Mouse (Mus musculus): ENCODE measurements around the gene Elavl2. TPM values are rescaled to one million over a fixed set of nuclear protein-coding genes. Genes with fewer than 3 reads are reported as not detected.

Elavl2 gene
- total and polyA plus RNA-seq, 2 experiments = not detected

- H3K27me3 ChIP-seq (ENCODE audit: control insufficient read depth, insufficient read depth, low read length) = peaks cover 17% of the 10 kb centered on the region
- no peak overlapping the region for H3K27ac ChIP-seq (replicated peaks; ENCODE audit: insufficient read depth, low read depth, low read length)
- H3K36me3 ChIP-seq (ENCODE audit: control insufficient read depth, insufficient read depth, low read length) = no peaks in the 10 kb centered on the region
- DNase-seq (ENCODE audit: extremely low read depth, low read depth, low spot score) = peak; percentile 45
- peaks cover 8% of the 10 kb centered on the region for H3K4me1 ChIP-seq (ENCODE audit: control insufficient read depth, insufficient read depth, low read length)
- no peak overlapping the region for H3K4me3 ChIP-seq (ENCODE audit: insufficient read depth, low read depth, low read length)
- no peak overlapping the region for H3K9ac ChIP-seq (ENCODE audit: low read depth, low read length)
- TF ChIP-seq CTCF (IDR thresholded peaks at IDR 0.05; ENCODE audit: low read depth, low read length) (no peak), POLR2A (IDR thresholded peaks at IDR 0.05; ENCODE audit: extremely low read depth, insufficient read depth, low read length) (no peak)
- no peaks in the 10 kb centered on the region; the same call in 1 of the 2 replicates for H3K79me2 ChIP-seq (ENCODE audit: control insufficient read depth, insufficient read depth, low read length)
- WGBS = 2% methylated on average over 28 of the region's 28 CpGs
Observed at GRCm38 (mm10) chr4:91376317-91376910, 24.2 kb downstream of the Elavl2 start.

GRCm38 (mm10) chr4:91375372-91375687, 25.3 kb downstream of the Elavl2 start:
- WGBS = 7% methylated on average over 7 of the region's 7 CpGs
- peaks cover 21% of the 10 kb centered on the region for H3K27me3 ChIP-seq (ENCODE audit: control insufficient read depth, insufficient read depth, low read length)
- no peak for DNase-seq (ENCODE audit: extremely low read depth, low read depth, low spot score)
- no peaks in the 10 kb centered on the region; the same call in 1 of the 2 replicates for H3K79me2 ChIP-seq (ENCODE audit: control insufficient read depth, insufficient read depth, low read length)
- no peak overlapping the region for H3K4me3 ChIP-seq (ENCODE audit: insufficient read depth, low read depth, low read length)
- TF ChIP-seq POLR2A (IDR thresholded peaks at IDR 0.05; ENCODE audit: extremely low read depth, insufficient read depth, low read length) (no peak), CTCF (IDR thresholded peaks at IDR 0.05; ENCODE audit: low read depth, low read length) (no peak)
- H3K9ac ChIP-seq (ENCODE audit: low read depth, low read length) = no peak overlapping the region
- H3K27ac ChIP-seq (replicated peaks; ENCODE audit: insufficient read depth, low read depth, low read length) = no peak overlapping the region
- H3K4me1 ChIP-seq (ENCODE audit: control insufficient read depth, insufficient read depth, low read length) = peaks cover 8% of the 10 kb centered on the region
- H3K36me3 ChIP-seq (ENCODE audit: control insufficient read depth, insufficient read depth, low read length) = no peaks in the 10 kb centered on the region

- H3K9ac ChIP-seq (ENCODE audit: low read depth, low read length) = no peak overlapping the region
- 2% methylated on average over 46 of the region's 46 CpGs for WGBS
- no peaks in the 10 kb centered on the region for H3K36me3 ChIP-seq (ENCODE audit: control insufficient read depth, insufficient read depth, low read length)
- TF ChIP-seq POLR2A (IDR thresholded peaks at IDR 0.05; ENCODE audit: extremely low read depth, insufficient read depth, low read length) = no peak
- TF ChIP-seq CTCF (IDR thresholded peaks at IDR 0.05; ENCODE audit: low read depth, low read length) = no peak
- H3K27me3 ChIP-seq (ENCODE audit: control insufficient read depth, insufficient read depth, low read length) = peaks cover 21% of the 10 kb centered on the region
- H3K79me2 ChIP-seq (ENCODE audit: control insufficient read depth, insufficient read depth, low read length) = no peaks in the 10 kb centered on the region; the same call in 1 of the 2 replicates
- peaks cover 8% of the 10 kb centered on the region for H3K4me1 ChIP-seq (ENCODE audit: control insufficient read depth, insufficient read depth, low read length)
- H3K4me3 ChIP-seq (ENCODE audit: insufficient read depth, low read depth, low read length) = no peak overlapping the region
- H3K27ac ChIP-seq (replicated peaks; ENCODE audit: insufficient read depth, low read depth, low read length) = no peak overlapping the region
- DNase-seq (ENCODE audit: extremely low read depth, low read depth, low spot score) = no peak
Observed at GRCm38 (mm10) chr4:91374571-91375371, 25.8 kb downstream of the Elavl2 start.

GRCm38 (mm10) chr4:91372844-91373243, 27.7 kb downstream of the Elavl2 start:
- 13% methylated on average over 13 of the region's 13 CpGs for WGBS
- no peak for DNase-seq (ENCODE audit: extremely low read depth, low read depth, low spot score)
- H3K27ac ChIP-seq (replicated peaks; ENCODE audit: insufficient read depth, low read depth, low read length) = no peak overlapping the region
- peaks cover 8% of the 10 kb centered on the region for H3K4me1 ChIP-seq (ENCODE audit: control insufficient read depth, insufficient read depth, low read length)
- H3K4me3 ChIP-seq (ENCODE audit: insufficient read depth, low read depth, low read length) = no peak overlapping the region
- H3K79me2 ChIP-seq (ENCODE audit: control insufficient read depth, insufficient read depth, low read length) = no peaks in the 10 kb centered on the region; the same call in 1 of the 2 replicates
- no peak for TF ChIP-seq POLR2A (IDR thresholded peaks at IDR 0.05; ENCODE audit: extremely low read depth, insufficient read depth, low read length)
- no peak for TF ChIP-seq CTCF (IDR thresholded peaks at IDR 0.05; ENCODE audit: low read depth, low read length)
- H3K27me3 ChIP-seq (ENCODE audit: control insufficient read depth, insufficient read depth, low read length) = peaks cover 21% of the 10 kb centered on the region
- H3K36me3 ChIP-seq (ENCODE audit: control insufficient read depth, insufficient read depth, low read length) = no peaks in the 10 kb centered on the region
- no peak overlapping the region for H3K9ac ChIP-seq (ENCODE audit: low read depth, low read length)

GRCm38 (mm10) chr4:91371819-91372215, 28.8 kb downstream of the Elavl2 start:
- WGBS = under 1% methylated on average over 40 of the region's 44 CpGs
- no peak for DNase-seq (ENCODE audit: extremely low read depth, low read depth, low spot score)
- Histone ChIP-seq H3K4me3 (ENCODE audit: insufficient read depth, low read depth, low read length) (peak overlapping the region; percentile 1; the same call in 1 of the 2 replicates), H3K4me1 (ENCODE audit: control insufficient read depth, insufficient read depth, low read length) (peaks cover 8% of the 10 kb centered on the region), H3K79me2 (ENCODE audit: control insufficient read depth, insufficient read depth, low read length) (no peaks in the 10 kb centered on the region; the same call in 1 of the 2 replicates), H3K9ac (ENCODE audit: low read depth, low read length) (no peak overlapping the region), H3K27me3 (ENCODE audit: control insufficient read depth, insufficient read depth, low read length) (peaks cover 21% of the 10 kb centered on the region), H3K27ac (replicated peaks; ENCODE audit: insufficient read depth, low read depth, low read length) (no peak overlapping the region), H3K36me3 (ENCODE audit: control insufficient read depth, insufficient read depth, low read length) (no peaks in the 10 kb centered on the region)
- no peak for TF ChIP-seq POLR2A (IDR thresholded peaks at IDR 0.05; ENCODE audit: extremely low read depth, insufficient read depth, low read length)
- no peak for TF ChIP-seq CTCF (IDR thresholded peaks at IDR 0.05; ENCODE audit: low read depth, low read length)

Data from liver, adult 2 months (tissue).